Mouse (Mus musculus) spleen, postnatal 14 days (tissue): ENCODE measurements around the gene Stard13.

Source experiments
- DNase-seq, 2 experiments: peaks; one replicate each; pipeline ENCODE4 v3.0.0; 2021 to 2022; ENCODE audit warnings: low spot score in 2 of 2

The Stard13 gene

DNA sequence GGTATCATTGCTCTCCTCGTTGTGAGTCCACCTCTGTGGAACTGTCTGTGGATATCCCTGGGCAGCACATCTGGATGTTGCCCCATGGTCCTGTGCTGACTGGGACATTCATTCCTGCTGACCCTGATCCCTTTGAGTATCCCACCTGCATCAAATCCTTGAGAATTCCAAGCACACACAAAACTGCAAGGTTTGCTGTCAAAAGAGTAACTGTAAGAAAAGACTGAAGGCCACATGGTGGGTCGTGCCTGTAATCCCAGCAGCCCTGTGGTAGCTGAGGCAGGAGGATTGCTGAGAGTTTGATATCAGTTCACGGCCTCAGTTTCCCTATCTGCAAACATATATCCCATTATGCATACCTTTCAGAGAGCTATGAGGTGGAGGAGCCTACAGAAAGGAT, 126.8 kb downstream of the Stard13 start:
- DNase-seq = no peak

DNA sequence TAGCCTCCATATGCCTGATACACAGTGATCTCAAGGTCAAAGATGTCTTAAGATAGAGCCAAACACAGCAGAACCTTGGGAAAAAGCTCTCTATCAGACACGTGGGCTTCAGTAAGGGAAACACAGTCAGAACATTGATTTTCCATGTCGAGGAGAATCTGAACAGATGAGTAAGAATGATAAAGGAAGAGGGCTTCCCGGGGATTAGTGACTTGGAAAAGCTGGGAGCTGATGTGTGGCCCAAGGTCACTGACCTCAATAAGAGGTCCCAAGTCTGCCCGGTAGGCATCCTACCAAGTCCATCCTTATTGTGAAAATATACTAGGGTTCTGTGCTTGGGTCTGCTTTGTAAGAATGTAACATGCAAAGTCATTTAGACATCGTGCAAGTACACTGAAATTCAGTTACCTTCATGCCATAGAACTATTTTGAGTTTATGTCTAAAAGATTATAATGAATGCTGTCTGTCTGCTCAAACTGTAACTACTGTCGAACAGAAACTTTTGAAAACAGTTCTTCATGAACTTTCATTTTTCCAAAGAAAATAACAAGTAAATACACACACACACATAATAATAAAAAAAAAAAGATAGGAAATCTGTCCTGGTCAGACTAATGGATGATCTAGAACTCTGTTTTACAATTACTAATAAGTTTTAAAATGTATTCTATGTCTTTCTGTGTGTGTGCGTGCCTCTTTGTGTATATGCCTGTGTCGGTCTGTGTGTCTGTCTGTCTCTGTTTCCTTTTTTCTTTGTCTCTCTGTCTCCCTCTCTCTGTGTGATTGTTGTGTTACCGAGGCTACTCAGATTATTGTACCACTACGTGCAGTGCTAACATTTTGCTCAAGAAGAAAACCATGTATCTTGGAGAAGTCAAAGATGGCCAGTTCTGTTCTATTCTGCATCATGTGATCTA, 128.3 kb downstream of the Stard13 start:
- no peak for DNase-seq

DNA sequence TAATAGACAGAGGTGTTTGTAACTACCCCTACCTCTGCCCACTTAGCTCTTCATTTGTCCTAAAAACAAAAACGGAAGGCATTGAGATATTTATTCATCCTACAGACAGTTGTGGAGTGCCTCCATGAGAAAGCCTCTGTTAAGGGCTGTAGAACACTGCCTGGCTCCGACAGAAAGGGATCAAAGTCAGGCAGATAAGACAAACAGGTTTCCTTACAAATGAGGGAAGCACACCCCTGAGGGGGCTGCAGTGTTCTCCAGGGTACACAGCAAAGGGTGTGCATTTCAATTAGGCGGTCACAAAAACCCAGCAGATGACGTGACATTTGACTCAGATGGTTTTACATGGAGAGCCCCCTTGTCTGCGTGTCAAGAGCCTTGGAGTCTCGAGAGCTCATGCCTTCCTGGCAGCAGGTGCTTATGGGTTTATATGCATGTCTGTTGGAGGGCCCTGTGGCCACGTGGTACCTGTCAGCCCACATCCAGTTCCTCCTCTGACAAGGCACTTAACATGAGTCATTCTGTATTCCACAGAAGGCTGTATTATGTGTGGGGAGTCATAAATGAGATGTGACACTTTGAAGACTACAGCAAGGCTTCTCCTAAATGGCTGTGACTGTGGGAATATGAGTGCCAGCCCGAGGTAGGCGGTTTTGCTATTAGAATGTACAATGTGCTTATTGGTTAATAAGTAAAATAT, 129.1 kb downstream of the Stard13 start:
- no peak for DNase-seq

DNA sequence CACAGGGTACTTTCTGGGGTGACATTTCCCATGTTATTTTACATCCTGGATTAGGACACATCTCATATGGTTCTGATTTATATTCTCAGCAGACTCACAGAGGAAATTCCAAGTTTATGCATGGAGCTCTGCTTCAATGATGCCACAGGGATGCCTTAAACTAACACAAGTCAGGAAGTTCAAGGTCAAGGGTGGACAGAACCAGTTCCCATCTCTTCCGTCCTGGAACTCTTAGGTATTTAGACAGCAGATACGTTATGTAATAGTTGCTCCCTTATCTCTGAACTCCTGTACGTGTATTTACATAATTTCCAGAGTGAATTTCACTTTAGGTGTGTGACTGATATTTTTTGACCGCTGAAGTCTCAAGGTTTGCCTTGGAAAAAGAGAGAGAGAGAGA, 130.4 kb downstream of the Stard13 start:
- no peak for DNase-seq

DNA sequence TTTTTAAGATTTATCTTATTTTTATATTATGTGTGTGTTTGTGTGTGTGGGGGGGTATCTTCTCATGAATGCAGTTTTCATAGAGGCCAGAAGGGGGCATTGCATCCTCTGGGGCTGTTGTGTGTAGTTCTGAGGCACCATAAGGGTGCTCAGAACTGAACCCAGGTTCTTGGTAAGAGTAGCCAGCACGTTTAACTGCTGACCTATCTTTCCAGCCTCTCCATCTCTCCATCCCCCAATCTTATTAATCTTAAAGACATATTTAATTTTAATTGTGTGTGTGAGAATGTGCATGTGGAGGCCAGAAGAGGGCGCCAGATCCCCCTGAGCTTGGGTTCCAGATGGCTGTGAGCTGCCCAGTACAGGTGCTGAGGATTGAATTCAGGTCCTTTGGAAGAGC, 131.4 kb downstream of the Stard13 start:
- no peak for DNase-seq

DNA sequence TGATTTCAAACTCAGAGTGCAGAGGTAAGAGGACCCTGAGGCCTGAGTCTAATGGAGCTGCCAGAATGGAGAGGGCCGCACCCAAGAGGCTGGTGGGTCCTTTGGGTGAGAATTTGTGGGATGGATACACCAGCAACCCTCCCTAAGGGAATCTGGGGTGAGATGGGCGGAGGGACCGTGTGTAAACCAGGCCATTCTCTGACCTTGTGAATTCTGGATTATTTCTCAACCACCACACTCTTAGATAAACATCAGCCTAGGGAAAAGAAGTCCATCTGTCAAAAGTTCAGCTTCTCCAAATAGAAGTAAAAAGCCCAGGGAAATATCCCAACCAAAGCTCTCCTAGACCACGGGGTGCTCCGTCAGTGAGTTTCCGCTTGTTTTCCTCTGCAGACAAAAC, 137.6 kb downstream of the Stard13 start:
- DNase-seq = no peak

DNA sequence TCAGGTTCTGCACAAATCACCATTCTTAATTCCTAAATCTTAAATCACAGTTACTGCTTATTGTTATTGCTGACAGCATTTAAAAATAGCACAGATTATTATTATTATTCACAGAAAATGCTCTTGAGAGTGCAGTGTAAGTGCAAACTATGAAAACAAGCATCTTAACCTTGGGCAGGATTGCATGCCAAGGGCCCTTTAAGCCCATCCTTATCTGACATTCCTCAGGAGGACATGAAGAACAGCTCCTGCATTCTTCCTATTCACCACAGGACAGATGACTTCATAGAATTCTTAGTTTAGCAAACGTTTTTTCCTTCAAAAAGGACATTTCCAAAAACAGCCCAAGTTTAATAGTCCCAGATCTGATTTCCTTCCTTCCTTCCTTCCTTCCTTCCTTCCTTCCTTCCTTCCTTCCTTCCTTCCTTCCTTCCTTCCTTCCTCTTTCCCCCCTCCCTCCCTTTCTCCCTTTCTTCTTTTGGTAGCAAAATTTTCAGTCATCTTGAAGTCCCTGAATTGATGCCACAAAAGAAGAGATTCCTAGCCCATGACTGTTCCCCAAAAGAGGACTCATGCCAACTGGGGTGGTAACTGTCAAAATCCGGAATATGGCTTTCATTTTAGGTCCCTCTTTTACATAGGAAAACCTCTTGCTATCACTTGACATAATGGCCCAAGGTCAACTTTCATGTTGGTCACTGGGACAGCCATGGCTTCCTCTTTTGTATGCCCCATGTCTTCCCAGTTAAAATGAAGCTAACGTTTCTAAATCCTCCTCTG, 140.6 kb downstream of the Stard13 start:
- DNase-seq = no peak

DNA sequence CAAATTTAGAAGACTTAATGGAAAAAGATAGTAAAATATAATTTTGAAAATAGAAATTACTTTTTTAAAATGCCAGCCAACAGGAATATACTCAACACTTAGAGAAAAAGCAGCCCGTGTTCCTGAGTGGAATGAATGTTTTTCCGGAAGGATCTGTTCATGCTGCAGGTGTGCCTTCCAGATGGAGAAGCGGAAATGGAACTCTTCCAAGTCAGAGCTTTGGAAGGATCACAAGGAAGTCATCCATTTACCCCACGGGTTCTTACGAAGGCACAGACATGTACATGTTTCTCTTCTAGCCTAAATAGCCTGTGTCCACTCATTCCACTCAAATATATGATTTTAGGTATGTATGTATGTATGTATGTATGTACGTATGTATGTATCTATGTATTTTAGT, 142.6 kb downstream of the Stard13 start:
- no peak for DNase-seq

DNA sequence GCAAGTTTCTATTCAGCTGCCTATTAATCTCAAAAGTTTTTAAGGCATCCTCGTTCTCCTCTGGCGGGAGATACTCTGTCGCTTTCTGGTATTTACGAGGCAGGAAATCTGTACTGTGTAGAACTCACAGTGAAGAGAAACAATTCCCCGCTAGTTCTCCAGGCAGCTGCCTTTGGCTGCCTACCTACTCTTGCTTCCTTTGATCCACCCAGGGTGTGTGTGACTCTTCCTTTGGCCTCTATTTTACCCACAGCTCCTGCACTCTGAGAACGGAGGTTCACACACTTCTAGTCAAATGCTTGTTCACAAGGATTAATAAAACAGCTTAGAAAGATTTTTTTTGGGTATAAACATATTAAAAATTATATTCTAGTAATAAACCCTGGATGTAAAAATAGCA, 144.4 kb downstream of the Stard13 start:
- DNase-seq = no peak

DNA sequence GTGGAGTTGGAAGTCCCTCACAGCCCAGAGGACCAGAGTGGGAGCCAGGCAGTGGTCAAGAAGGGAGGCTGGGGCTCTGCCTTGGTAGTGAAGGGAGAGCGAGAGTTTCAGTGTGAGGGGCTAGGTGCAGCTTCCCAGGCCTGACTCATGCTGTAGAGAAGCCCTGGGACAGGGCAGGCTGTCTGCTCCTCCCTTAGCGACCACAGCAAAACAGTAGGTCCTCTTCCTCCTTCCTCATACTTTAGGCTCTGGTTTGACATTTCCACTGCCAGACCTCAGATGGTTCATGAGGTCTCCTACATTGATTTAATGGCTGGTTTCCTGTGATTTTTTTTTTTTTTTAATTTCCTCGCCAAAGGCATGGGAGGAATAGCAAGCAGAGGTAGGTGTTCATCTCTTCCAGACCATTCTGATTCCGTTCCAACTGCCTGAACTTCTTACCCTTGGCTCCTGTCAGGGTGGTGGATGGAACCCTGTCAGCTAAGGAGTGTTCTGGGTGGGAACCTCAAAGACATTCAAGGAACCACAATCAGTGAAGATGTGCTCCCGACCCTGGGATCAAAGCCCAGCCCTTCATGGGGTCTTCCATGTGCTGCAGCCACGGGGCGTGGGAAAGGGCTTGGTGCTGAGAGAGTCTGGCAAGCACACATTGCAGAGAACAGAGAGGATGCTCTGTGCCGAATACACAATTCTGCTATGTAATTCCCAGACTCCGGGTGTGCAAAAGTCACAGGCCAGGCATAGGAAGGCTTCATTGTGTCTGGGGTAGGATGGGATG, 147.0 kb downstream of the Stard13 start:
- DNase-seq = no peak

DNA sequence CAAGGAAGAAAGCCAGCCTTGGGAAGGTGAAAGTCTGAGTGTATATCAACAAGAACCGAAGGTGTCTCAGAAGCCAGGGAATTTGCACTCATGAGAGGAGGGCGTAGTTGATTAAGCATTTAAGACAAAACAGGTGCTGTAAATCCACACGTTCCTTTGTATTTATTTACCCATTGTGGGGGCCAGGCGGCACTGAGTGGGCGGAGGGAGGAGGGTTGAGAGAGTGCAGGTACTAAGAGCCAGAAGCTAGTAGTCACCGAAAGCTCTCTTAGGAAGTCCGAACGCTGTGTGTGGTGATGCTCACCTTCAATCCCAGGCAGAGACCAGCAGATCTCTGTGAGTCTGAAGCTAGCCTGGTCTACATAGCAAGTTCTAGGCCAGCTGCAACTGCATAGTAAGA, 147.9 kb downstream of the Stard13 start:
- no peak for DNase-seq

DNA sequence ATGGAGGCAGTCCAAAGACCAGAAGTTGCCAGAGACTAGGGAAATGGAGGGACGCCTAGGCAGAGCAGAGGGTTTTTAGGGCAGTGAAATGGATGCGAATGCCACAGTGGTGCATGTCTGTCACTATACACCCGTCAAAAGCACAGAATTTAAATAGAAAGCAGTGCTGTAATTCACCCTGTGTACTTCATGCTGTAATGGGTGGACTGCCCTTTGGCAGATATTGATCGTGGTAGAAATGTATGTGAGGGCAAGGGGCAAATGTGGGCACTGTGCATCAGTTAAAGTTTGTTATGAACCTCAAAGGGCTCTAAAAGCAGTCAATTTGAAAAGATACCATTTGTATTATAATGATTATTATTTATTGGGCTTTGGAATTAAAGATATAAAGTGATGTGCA, 153.4 kb downstream of the Stard13 start:
- DNase-seq = no peak

DNA sequence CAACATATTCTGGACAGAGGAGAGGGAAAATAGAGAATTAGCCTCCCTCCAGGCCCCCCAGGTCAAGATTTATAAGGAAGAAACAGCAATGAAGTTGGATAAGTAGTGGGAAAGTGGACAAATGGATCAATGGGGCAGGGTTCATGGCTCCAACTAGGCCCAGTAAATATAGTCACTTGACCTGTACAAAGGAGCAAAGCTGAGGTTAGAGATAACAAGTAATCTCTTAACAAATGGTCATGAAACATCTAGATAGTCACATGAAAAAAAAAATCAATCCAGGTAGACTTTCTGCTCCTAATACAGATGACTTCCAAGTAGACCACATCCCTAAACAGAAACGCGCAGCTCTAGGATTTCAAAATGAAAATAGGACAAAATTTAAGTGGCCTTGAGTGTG, 155.7 kb downstream of the Stard13 start:
- no peak for DNase-seq

DNA sequence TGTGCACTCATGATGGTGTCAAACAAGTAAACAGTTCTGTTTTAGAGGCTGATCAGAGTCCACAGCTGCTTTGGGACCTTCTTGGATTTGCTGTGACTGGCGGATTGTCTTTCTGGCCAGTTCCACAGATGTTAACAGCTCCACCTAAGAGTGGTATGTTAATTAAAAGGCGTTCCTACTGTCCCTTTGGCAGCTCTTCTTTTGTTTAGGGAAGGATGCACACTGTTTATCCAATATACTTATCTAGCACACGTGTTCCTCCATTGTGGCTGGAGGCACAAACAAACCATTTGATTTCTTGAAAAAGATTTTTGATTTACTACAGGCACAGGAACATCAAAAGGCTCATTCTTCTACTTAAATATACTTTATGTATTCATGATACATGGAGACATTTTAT, 156.7 kb downstream of the Stard13 start:
- DNase-seq = no peak

DNA sequence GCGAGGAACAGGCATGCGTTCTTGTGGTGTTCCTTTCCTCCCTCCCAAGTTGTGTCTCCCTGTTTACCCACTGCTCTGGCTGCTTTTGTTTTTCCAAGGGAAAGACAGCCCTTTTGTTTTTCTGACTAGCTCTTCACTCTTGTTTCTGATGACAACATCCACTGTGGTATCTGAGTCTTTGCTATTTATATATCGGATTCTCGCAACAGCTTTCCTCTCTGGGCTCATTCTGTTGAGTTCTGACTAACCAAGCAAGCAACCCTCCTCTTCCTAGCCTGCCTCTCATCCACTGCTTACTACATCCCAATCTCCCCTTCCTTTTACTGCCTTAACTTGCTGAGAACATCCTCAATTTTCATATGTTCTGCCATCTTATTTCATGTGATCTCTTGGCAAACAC, 159.4 kb downstream of the Stard13 start:
- no peak for DNase-seq

DNA sequence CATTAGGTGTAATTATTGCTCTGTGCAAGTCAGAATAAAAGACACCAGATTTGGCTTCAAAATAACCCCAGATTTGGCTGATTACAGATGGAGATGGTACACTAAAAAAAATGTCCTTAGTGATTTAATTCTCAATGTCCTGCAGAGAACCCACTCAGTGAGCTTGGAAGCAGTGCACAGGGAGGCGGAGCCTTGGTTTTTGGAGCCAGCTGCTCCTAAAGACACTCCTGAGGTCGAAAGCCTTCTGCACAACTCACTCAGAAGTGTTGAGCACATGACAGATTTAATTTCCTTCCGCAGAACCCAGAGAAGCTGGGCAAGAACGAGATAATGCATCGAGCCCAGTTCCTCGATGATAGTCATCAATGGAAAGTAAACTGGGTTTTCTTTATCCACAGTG, 162.2 kb downstream of the Stard13 start:
- no peak for DNase-seq

DNA sequence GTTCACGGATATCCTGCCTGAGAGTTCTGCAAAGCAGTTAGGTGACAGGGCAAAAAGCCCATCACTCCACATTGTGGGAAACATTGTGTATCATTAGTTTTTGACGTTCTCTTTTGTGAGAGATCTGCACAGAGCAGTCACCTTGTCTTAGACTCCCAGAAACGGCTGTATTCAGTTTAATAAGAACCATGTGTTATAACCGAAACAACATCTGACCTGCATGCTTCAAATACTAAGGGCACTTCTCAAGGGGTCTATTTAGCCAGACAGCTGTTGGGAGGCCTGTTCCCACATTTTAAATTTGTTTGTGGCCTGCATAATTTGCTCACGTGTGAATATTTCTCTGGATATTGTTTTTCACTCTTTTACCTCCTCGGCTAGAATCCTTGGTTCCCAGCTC, 162.7 kb downstream of the Stard13 start:
- DNase-seq = no peak

DNA sequence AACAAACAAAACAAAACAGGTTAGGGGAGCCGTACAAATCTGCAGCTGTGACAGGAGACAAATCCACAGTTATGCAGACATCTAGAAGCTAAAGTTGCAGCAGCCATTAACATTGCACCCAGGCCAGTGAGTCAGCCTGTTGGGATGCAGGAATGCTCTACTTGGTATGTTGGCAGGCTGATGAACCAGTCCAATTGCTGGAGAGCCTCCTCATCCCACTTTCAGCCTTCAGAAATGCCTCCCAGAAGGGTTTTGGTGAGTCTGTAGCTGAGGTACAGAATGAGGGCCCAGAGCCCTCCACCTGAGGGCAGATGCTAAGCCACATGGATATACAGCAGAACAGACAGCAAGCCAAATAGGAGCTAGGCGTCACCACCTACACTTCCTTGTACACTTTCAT, 164.1 kb downstream of the Stard13 start:
- DNase-seq = no peak

DNA sequence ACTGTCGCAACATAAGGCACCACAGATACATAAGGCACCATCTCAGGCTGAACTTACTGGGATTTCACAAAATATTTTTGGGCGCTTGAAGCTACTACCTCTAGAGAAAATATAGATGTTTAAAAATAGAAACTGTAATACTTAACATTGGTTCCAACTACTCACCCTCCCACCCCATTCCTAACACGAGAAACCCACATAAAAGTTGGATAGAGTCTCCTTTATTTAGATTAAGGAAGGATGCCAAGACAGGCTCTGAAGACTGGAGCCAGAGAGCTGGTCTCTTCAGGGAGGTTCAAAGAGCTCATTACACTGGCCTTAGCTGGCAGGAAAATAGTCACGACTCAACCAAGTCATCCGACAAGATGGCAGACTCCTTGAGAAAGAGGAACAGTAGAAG, 167.6 kb downstream of the Stard13 start:
- DNase-seq = no peak

DNA sequence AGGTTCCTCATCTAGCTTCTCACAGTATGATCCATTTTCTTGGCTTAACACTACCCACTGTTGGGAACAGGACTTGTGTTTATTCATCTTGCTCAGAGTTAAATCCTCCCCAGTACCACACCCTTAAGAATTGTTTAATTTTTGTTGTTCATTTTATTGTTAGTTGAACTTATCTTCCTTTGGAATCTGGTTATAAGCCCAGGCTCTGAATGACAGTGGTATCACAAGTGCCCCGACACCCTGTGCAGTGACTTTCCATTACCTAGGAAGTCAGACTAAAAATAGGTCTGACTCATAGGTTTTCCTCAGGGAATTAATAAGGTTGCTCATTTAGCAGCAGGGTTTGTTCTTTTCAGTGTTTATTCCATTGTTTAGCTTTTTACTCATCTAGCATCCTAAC, 168.4 kb downstream of the Stard13 start:
- DNase-seq = no peak

DNA sequence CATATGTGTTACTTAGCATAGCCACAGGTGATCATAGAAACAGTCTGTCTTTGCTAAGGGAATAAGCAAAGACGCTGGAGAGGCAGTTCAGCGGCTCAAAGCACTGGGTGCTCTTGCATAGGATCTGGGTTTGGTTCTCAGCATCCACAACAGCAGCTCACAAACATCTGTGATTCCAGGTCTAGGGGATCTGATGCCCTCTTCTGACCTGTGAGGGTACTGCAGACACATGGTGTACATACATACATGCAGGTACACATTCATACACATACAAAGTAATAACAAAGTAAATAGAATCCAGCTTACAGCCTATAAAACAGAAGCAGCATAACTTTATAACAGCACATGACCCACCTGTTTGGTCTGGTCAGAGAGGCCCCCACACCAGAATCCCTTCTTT, 171.7 kb downstream of the Stard13 start:
- no peak for DNase-seq

DNA sequence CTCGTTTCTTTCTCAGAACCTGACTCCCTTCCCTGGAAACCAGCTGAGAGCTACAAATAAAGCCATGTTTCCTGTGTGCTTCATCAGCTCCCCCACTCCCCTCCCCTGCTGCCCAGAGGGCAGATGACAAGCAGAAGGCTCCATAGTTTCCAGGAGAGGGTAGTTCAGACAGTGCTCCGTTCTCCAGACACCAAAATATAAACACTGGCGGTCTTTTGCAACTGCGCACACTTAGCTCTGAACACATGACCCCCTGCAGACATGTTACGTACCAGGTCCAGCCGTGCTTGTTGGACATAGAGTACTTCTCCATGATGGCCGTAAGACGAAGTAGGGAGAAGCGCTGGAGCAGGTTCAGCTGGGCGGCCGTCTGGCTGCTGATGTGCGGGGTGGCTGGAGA, 173.2 kb downstream of the Stard13 start:
- DNase-seq = no peak
